Mouse (Mus musculus) layer of hippocampus, adult 9-10 months (tissue): ENCODE measurements around the gene AF366264.
"Not testable (repeated sequence)": the region's sequence is repeated elsewhere in the genome, so short reads cannot be mapped to it uniquely, and the experiment has no call there.

Experiments used
- DNase-seq: peaks from one replicate; pipeline ENCODE4 v3.0.0; 2022; ENCODE audit warnings: low spot score

The AF366264 gene

GRCm38 (mm10) chr8:13838289-13838688 lies at the start of gene AF366264:
TSS of gene AF366264 (minus strand) at chr8:13838389.
- not testable (repeated sequence) for DNase-seq

DNA sequence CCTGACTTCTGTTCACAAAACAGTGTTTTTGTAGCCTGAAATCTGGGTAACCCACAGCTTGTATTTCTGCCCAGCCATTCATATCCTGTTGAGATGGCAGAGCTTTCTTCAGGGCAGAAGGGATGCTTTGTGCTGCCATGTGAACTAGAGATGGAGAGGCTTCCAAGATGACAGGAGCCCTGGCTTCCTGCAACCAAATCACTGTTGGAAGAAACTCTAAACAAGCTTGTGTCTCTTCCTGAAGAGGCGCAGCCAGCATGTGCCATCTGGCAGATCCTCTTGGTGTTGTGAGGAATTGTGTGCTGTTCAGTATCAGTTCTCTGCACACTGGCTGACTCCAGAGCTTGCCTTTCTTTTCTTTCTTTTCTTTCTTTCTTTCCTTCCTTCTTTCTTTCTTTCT lies 5.1 kb upstream of the AF366264 start:
- DNase-seq, result not testable (repeated sequence)

- DNase-seq, result no peak
These were observed 9.5 kb downstream of the AF366264 start for GRCm38 (mm10) chr8:13828598-13829172.

- DNase-seq, result no peak
These were observed 38.6 kb downstream of the AF366264 start for GRCm38 (mm10) chr8:13799566-13799965.

GRCm38 (mm10) chr8:13797676-13798075 lies 40.5 kb downstream of the AF366264 start:
- DNase-seq, result no peak

DNA sequence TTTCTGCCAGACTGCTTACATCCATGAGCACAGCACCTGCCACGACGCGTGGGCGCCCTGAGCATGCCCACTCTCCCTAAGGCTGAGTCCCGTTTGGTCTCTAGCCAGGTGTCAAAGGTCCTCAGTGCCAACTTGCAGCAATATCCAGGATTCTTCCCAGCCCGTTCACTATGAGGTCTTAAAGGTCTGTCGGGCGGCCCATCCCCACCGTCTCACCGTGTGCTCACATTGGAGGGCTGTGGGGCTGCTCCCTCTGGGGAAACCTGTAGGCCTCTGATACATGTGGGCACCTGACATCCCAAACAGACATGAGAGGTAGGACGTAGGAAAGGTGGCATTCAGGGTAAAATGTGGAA lies 44.5 kb downstream of the AF366264 start:
- no peak for DNase-seq

DNA sequence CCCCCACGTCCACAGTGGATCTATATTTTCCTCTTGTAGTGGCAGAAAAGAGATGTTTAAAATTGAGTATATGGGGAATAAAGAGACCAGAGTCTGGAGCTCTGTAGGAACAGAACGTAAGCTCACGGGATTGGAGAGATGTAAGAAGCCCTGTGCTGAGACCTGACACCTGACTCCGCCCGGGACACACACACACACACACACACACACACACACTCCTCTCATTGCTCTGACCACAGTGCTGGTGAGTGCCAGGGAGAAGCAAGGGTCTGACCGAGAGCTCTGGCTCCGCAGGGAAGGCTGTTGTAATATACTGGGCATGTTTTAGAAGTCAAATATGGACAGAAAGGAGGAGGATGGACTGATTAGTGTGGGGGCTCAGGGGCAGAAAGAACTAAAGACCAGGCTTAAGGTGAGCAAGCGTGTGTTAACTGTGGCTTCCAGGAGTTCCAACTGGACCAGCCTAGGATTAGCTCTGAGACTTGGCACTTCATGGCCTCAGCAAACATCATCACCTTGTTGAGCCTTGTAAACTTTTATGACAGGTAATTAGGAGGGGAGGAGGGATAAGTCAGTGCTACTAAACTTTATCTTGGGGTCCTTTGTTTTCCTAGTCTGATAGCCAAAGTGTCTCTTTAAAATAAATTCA lies 45.0 kb downstream of the AF366264 start:
- DNase-seq, result no peak

DNA sequence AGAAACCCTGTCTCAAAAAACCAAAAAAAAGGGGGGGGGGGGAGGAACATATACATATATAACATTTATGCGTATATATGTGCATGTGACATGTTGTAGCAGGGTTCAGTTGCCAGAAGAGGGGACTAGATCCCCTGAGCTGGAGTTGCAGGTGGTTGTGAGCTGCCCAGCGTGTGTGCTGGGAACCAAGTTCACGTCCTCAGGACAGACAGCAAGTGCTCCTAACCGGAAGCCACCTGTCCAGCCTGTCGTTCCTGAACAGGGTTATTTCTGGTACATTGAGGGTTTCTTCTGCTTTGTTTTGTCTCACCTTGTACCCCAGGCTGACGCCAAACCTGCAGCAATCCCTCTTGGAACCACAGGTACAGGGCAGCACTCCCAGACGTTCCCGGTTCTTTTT lies 48.6 kb downstream of the AF366264 start:
- no peak for DNase-seq

DNA sequence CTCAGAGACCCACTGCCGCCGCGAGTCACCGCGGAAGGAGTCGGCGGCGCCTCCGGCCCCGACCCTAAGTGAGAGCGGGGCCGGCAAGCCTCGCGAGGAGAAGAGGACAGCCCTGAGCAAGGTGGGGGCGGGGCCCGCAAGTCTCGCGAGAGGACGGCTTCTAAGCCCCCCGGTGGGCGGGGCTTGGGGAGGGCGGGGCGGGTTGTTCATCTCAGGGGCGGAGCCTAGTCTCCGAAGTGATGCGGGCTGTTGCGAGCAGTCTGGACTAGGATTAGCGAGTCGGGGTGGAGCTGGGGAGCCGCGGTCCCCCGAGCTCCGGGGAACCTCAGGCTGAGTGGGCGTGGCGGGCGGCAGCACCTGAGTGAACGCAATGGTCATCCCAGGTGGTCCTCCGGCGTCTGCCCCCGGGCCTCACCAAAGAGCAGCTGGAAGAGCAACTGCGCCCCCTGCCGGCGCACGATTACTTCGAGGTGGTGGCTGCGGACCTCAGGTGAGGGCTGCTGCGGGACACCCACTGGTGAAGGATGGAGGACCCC lies 52.4 kb downstream of the AF366264 start:
- peak; percentile 86 for DNase-seq

DNA sequence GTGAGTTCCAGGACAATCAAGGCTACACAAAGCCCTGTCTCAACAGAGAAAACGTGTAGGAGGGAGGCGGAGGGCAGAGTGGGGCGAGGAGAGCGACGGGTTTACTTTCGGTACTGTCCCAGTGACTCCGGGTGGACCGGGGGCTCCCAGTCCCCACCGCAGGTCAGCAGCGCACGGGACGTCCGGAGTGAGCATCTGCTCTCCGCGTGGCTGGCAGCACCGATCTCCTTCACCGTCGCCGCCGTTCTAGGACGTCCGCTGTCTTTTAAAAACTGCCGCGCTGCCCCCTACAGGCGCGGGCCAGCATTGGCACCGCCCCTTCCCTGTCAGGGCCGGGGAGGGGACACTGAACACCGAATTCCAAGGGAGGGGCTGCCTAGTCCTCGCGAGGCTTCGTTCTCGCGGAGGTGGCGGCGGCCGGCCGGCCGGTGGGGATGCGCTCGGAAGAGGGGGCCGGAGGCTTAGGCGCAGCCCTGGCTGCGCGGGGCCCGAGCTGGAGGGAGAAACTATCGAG lies 52.9 kb downstream of the AF366264 start, which contains the start of gene Upf3a:
Gene Upf3a (plus strand): TSS at position 366 of the 514 bp plus-strand sequence.
- DNase-seq, result peak; percentile 66
